Mouse (Mus musculus) neutrophil, adult 59 days (primary cell): ENCODE results near the gene Ptprn2. TPM values are rescaled to one million over a fixed set of nuclear protein-coding genes. Genes with fewer than 3 reads are reported as not detected.

Experiments
- total RNA-seq, 2 experiments: library from RNA; stranded (reverse); gene quantifications; 1 replicate in 1 of 2; 2 replicates in 1 of 2; pipeline ENCODE4 v1.2.4; 2023

Gene Ptprn2
- not detected for total RNA-seq

GRCm38 (mm10) chr12:116485591-116486403, at the start of gene Ptprn2:
Gene Ptprn2, plus strand, starts transcription at chr12:116485720.

Other genes starting within 250 kb of the Ptprn2 start
- 1 to 10 TPM in 1 of 2 experiments, under 1 TPM in 1; 0.84 to 1.5 TPM for gene Wdr60, start 222.7 kb upstream of the Ptprn2 start, total RNA-seq
- gene Gm11027, start 210.3 kb upstream of the Ptprn2 start, total RNA-seq, result not detected
- 10 to 100 TPM; 70.2 to 98.2 TPM for gene Esyt2, start 204.5 kb upstream of the Ptprn2 start, total RNA-seq
- gene Ncapg2, start 80.3 kb upstream of the Ptprn2 start, total RNA-seq, result 10 to 100 TPM; 51.0 to 52.6 TPM